Mouse (Mus musculus): ENCODE results near the gene Lcmt2. TPM values are rescaled to one million over a fixed set of nuclear protein-coding genes. Genes with fewer than 3 reads are reported as not detected.
A peak's percentile ranks its signal among the peaks of the same experiment; 100 is the strongest.
"Not testable (repeated sequence)": the region's sequence is repeated elsewhere in the genome, so short reads cannot be mapped to it uniquely, and the experiment has no call there.

The Lcmt2 gene
- total RNA-seq, 1 experiment from 2014 or later, result 13.9 TPM

- no peak for ATAC-seq (replicated peaks in 1 of 2; ENCODE audit: insufficient read depth in 1 of 2, low FRiP score in 2 of 2, low TSS enrichment in 1 of 2, low read depth in 1 of 2, poor library complexity in 2 of 2, severe bottlenecking in 2 of 2)
Measured at GRCm38 (mm10) chr2:121128865-121129620, 11.4 kb downstream of the Lcmt2 start.

- ATAC-seq (replicated peaks in 1 of 2; ENCODE audit: insufficient read depth in 1 of 2, low FRiP score in 2 of 2, low TSS enrichment in 1 of 2, low read depth in 1 of 2, poor library complexity in 2 of 2, severe bottlenecking in 2 of 2), result no peak
Measured at GRCm38 (mm10) chr2:121127536-121127935, 12.9 kb downstream of the Lcmt2 start.

- not testable (repeated sequence) for ATAC-seq (replicated peaks in 1 of 2; ENCODE audit: insufficient read depth in 1 of 2, low FRiP score in 2 of 2, low TSS enrichment in 1 of 2, low read depth in 1 of 2, poor library complexity in 2 of 2, severe bottlenecking in 2 of 2)
Measured at GRCm38 (mm10) chr2:121126302-121126701, 14.2 kb downstream of the Lcmt2 start.

GRCm38 (mm10) chr2:121119260-121119659 is 21.2 kb downstream of the Lcmt2 start:
- ATAC-seq (replicated peaks in 1 of 2; ENCODE audit: insufficient read depth in 1 of 2, low FRiP score in 2 of 2, low TSS enrichment in 1 of 2, low read depth in 1 of 2, poor library complexity in 2 of 2, severe bottlenecking in 2 of 2), result no peak

GRCm38 (mm10) chr2:121115418-121115817 is 25.0 kb downstream of the Lcmt2 start:
- no peak for ATAC-seq (replicated peaks in 1 of 2; ENCODE audit: insufficient read depth in 1 of 2, low FRiP score in 2 of 2, low TSS enrichment in 1 of 2, low read depth in 1 of 2, poor library complexity in 2 of 2, severe bottlenecking in 2 of 2)

GRCm38 (mm10) chr2:121109695-121110094 is 30.8 kb downstream of the Lcmt2 start, which contains the start of gene Tgm7:
TSS of gene Tgm7 (minus strand) at chr2:121109795.
- no peak for ATAC-seq (replicated peaks in 1 of 2; ENCODE audit: insufficient read depth in 1 of 2, low FRiP score in 2 of 2, low TSS enrichment in 1 of 2, low read depth in 1 of 2, poor library complexity in 2 of 2, severe bottlenecking in 2 of 2)

- no peak for ATAC-seq (replicated peaks in 1 of 2; ENCODE audit: insufficient read depth in 1 of 2, low FRiP score in 2 of 2, low TSS enrichment in 1 of 2, low read depth in 1 of 2, poor library complexity in 2 of 2, severe bottlenecking in 2 of 2)
Measured at GRCm38 (mm10) chr2:121105940-121106339, 34.5 kb downstream of the Lcmt2 start.

- ATAC-seq (replicated peaks in 1 of 2; ENCODE audit: insufficient read depth in 1 of 2, low FRiP score in 2 of 2, low TSS enrichment in 1 of 2, low read depth in 1 of 2, poor library complexity in 2 of 2, severe bottlenecking in 2 of 2), result peak; percentile 83 to 90
Measured at GRCm38 (mm10) chr2:121102051-121102450, 38.4 kb downstream of the Lcmt2 start.

GRCm38 (mm10) chr2:121089751-121090150 is 50.7 kb downstream of the Lcmt2 start:
- ATAC-seq (replicated peaks in 1 of 2; ENCODE audit: insufficient read depth in 1 of 2, low FRiP score in 2 of 2, low TSS enrichment in 1 of 2, low read depth in 1 of 2, poor library complexity in 2 of 2, severe bottlenecking in 2 of 2), result no peak

GRCm38 (mm10) chr2:121088507-121088906 is 51.9 kb downstream of the Lcmt2 start:
- no peak for ATAC-seq (replicated peaks in 1 of 2; ENCODE audit: insufficient read depth in 1 of 2, low FRiP score in 2 of 2, low TSS enrichment in 1 of 2, low read depth in 1 of 2, poor library complexity in 2 of 2, severe bottlenecking in 2 of 2)

- ATAC-seq (replicated peaks in 1 of 2; ENCODE audit: insufficient read depth in 1 of 2, low FRiP score in 2 of 2, low TSS enrichment in 1 of 2, low read depth in 1 of 2, poor library complexity in 2 of 2, severe bottlenecking in 2 of 2), result no peak
Measured at GRCm38 (mm10) chr2:121085480-121086185, 54.8 kb downstream of the Lcmt2 start, which contains the start of gene Tgm5. TSS of gene Tgm5 (minus strand) at chr2:121085841.

- ATAC-seq (replicated peaks in 1 of 2; ENCODE audit: insufficient read depth in 1 of 2, low FRiP score in 2 of 2, low TSS enrichment in 1 of 2, low read depth in 1 of 2, poor library complexity in 2 of 2, severe bottlenecking in 2 of 2), result peak; percentile 98
Measured at GRCm38 (mm10) chr2:121082626-121083025, 57.8 kb downstream of the Lcmt2 start.

Other genes with a start within 250 kb of the Lcmt2 start
- 32.1 and 39.5 TPM in 2 replicates for gene Ubr1, start 169.9 kb downstream of the Lcmt2 start, total RNA-seq (2017)
- 5.5 and 9.8 TPM in 2 replicates for gene Tmem62, start 163.6 kb downstream of the Lcmt2 start, total RNA-seq (2017)
- 76.1 and 98.5 TPM in 2 replicates for gene Ccndbp1, start 132.2 kb downstream of the Lcmt2 start, total RNA-seq (2017)
- 1.4 and 5.3 TPM in 2 replicates for gene Epb42, start 103.6 kb downstream of the Lcmt2 start, total RNA-seq (2017)
- gene Tgm5, start 54.8 kb downstream of the Lcmt2 start, total RNA-seq (2017), result not detected in 2 replicates
- gene Tgm7, start 30.9 kb downstream of the Lcmt2 start, total RNA-seq (2017), result not detected in 2 replicates
- 11.0 and 25.7 TPM in 2 replicates for gene Adal, start 225 bp downstream of the Lcmt2 start, total RNA-seq (2017)
- gene Tubgcp4, start 30.0 kb upstream of the Lcmt2 start, total RNA-seq (2017), result 33.9 and 35.0 TPM in 2 replicates
- gene Zscan29, start 30.5 kb upstream of the Lcmt2 start, total RNA-seq (2017), result 19.2 and 27.1 TPM in 2 replicates
- gene Trp53bp1, start 130.8 kb upstream of the Lcmt2 start, total RNA-seq (2017), result 61.0 and 71.7 TPM in 2 replicates
- gene Map1a, start 148.9 kb upstream of the Lcmt2 start, total RNA-seq (2017), result 0.06 TPM in 1 of 2 replicates, not detected in the other
- gene Ppip5k1, start 214.7 kb upstream of the Lcmt2 start, total RNA-seq (2017), result 9.3 and 16.5 TPM in 2 replicates
- not detected in 2 replicates for gene Ckmt1, start 217.1 kb upstream of the Lcmt2 start, total RNA-seq (2017)
- not detected in 2 replicates for gene Strc, start 246.5 kb upstream of the Lcmt2 start, total RNA-seq (2017)

All from hematopoietic stem cell, adult 5-6 weeks (primary cell).